Mouse (Mus musculus) frontal cortex, postnatal 10 days (tissue): ENCODE measurements around the gene Mtx3.

ENCODE experiments used
- DNase-seq, 2 experiments: peaks; one replicate each; pipeline ENCODE4 v3.0.0; 2022; ENCODE audit warnings: low spot score in 2 of 2, mixed read lengths in 1 of 2

The Mtx3 gene

DNA sequence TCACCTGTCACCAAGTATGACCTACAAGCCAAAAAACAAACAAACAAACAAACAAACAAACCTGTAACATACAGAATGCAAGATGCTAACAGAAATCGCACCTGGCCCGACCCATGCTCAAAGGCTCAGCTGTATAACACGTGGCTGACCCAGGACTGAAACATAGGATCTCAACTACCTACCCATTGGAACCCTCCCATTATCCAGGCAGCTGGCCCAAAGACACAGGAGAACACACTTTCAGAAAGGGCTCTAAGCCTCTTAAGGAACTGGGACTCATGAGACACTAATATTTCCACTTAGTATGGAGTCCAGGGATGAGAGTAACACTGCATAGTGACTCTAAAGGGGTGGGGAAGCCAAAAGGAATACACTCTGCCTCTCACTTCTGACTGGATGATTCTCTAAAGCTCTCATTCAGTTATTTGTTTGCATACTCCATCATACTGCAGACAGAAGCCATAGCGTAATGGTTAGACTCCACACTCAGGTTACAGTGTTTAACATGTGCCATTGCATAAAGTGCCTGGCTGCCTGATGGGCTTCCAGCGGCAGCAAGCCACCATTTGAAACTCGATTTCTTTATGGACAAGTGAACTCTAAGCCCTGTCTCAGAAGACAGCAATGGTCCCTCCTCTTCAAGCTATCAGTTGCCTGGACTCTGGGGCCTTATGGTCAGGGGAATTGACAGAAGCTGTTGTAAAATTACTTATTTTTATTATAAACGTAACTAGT, 38.6 kb downstream of the Mtx3 start:
- no peak for DNase-seq

DNA sequence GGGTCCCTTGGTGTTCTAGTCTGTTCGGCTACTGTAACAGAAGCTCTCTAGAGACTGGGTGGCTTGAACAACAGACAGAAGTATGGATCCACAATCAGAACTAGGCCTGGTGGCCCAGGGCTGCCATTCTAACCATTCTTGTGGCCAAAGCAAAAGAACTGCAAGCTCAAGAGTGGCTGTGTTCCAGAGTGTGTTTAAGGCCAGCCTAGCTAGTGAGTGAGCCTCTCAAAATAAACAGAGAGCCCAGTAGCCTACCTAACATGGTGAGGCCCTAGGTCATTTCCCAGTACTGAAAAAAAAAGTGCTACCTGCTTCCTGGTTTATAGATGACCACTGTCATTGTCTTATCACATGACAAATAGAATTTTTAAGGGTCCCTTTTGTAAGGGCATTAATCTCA, 39.6 kb downstream of the Mtx3 start:
- DNase-seq = no peak

DNA sequence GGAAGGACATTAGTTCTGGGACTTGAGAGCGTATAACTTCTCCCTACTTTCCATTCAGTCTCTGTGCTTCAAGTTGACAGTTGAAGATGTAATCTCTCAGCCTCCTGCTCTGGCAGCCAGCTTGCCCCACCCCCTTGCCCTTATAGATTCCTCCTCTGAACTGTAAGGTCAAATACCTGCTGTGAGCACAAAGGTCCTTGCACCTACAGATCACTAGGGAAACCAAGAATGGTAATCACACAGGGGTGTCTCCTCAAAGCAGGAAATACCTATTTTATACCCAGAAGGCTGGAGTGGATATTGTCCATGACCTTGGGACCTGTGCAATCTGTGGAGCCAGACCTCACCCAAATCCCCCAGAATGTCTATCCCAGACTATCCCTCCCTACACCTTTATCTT, 40.4 kb downstream of the Mtx3 start:
- DNase-seq = no peak

DNA sequence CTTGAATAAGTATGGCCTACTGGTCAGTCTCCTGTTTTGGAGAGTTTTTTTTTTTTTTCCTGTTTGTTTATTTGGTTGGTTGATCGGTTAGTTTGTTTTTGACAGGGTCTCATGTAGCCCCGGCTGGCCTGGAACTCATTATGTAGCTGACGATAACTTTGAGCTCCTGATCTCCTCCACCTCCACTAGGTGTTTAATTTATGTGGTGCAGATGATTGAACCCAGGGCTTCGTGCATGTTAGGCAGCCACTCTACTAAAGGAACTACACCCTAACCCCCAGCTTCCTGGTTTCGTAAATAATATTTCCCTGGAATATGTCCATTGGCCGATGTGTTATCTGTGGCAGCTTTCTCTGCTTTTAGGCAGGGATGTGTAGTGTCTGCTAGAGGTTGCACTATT, 54.5 kb downstream of the Mtx3 start:
- DNase-seq = no peak

DNA sequence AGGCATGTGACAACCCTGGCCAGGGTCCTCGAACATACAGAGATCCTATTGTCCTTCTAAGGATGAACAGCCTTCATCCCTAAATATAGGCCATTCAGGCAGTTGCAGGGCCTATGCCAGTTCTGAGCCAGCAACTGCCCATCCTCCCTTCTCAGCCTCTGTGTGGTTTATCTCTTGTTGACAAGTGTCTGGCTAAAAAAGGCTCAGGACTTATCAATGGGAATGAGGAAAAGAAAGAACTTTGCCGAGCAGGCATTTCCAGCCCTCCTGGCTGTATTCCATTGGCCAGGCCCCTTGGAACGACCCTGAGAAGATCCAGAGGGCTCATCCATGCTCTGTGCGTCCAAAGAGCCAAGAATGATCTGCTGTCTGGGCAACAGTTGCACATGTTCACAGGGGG, 58.7 kb downstream of the Mtx3 start:
- no peak for DNase-seq

DNA sequence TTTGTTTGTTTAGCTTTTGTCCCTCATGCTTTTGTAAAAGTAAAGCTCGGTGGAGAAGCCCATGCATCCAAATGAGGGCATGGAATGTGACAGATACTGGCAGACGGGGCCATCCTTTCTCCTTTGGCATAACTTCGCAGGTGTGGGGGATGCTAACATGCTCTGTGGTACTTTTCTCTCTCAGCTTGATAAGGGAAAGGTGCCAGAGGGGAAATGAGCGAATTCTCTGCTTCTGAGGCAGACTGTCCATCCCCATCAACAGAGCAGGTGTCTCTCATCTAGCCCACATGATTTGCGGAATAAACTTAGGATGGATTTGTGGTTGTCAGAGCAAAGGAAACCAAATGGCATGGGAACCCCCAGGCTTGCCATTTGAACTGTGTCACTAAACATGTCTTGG, 61.4 kb downstream of the Mtx3 start:
- DNase-seq = no peak

DNA sequence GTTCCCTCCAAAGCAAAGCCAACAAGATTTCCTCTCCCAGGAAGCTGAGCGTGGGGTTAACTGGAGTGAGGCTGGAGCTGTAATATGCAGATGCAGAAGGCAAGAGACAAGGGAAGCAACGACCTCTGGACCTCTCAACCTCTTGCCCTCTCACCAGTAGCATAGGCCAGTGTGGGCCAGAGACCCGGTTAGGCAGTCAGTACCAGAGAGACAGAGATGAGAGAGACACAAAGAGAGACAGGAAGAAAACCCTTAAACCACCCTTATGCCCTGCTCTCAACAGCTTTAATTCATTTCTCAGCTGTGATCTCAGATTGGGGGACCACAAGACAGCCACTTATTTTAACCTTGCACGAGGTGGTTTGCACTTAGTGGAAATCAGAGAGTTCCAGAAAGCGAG, 62.8 kb downstream of the Mtx3 start:
- no peak for DNase-seq
